Mouse (Mus musculus): ENCODE measurements around the gene Lzic. TPM values are rescaled to one million over a fixed set of nuclear protein-coding genes. Genes with fewer than 3 reads are reported as not detected.

The Lzic gene
- total and polyA plus RNA-seq, 3 experiments = 8.3 to 54.8 (median 21.7) TPM

DNA sequence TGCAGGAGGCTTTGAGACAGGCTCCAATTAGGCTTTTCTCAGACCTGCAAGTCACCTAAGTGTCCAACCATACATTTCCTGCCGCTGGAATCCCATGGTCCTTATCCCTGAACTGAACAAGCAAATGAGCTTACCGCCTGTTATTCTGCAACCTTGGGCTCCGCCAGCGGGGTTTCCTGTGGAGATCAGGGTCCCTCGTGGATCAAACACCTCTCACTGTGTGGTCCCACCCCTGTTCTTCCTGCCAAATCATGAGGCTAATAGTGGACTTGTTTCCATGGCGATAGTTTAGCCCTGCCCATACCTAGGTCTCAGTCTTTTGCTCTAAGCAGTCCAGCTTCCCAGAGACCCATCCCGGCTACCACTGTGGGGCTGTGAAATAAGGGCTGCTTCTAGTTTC, 41.3 kb downstream of the Lzic start:
- no peaks in the 10 kb centered on the region for H3K36me3 ChIP-seq (replicated peaks)
- H3K9me3 ChIP-seq (replicated peaks) = no peaks in the 10 kb centered on the region
- no peak for DNase-seq (ENCODE audit: low spot score)
- ATAC-seq (ENCODE audit: extremely low read depth, insufficient number of reproducible peaks, low FRiP score, poor library complexity, severe bottlenecking) = no peak
- H3K4me1 ChIP-seq (ENCODE audit: insufficient read depth, low read depth, low read length) = no peaks in the 10 kb centered on the region
- no peak for TF ChIP-seq GATA2 (IDR thresholded peaks at IDR 0.05; ENCODE audit: borderline replicate concordance, low read depth, low read length)
- H3K4me3 ChIP-seq (ENCODE audit: low read depth, low read length) = no peak overlapping the region
- peaks cover 22% of the 10 kb centered on the region for H3K27me3 ChIP-seq (ENCODE audit: insufficient read depth, low read length)

- Histone ChIP-seq H3K9me3 (replicated peaks) (no peaks in the 10 kb centered on the region), H3K4me1 (ENCODE audit: insufficient read depth, low read depth, low read length) (no peaks in the 10 kb centered on the region), H3K4me3 (ENCODE audit: low read depth, low read length) (no peak overlapping the region), H3K36me3 (replicated peaks) (no peaks in the 10 kb centered on the region), H3K27me3 (ENCODE audit: insufficient read depth, low read length) (peaks cover 16% of the 10 kb centered on the region)
- TF ChIP-seq TAL1 (conservative IDR thresholded peaks at IDR 0.05; ENCODE audit: low read depth, low read length) (no peak), GATA2 (IDR thresholded peaks at IDR 0.05; ENCODE audit: borderline replicate concordance, low read depth, low read length) (no peak), CTCF (IDR thresholded peaks at IDR 0.05; ENCODE audit: low read depth, low read length) (no peak)
- no peak for DNase-seq (ENCODE audit: low spot score)
- ATAC-seq (ENCODE audit: extremely low read depth, insufficient number of reproducible peaks, low FRiP score, poor library complexity, severe bottlenecking) = no peak
These were observed 42.8 kb downstream of the Lzic start for GRCm38 (mm10) chr4:149527621-149528354.

DNA sequence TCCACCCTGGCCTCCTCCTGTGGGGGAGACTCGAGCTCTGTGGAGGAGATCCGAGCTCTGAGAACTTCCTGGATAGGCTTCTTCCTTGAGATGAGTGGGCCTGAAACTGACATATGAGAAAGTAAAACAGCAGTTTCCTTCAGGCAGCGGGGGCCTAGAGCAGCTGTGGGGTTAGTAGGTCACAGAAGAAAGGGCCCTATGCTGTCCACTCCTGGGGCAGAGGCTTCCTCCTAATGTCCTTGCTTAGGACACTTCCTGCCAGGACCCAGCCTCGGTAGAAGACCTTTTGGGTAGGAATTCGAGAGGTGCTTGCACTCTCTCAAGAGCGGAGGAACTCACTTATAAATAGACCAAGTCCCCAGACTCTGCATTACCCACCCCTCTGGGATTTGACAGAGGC, 44.7 kb downstream of the Lzic start:
- Histone ChIP-seq H3K4me3 (ENCODE audit: low read depth, low read length) (no peak overlapping the region), H3K27me3 (ENCODE audit: insufficient read depth, low read length) (peaks cover 12% of the 10 kb centered on the region), H3K36me3 (replicated peaks) (no peaks in the 10 kb centered on the region), H3K4me1 (ENCODE audit: insufficient read depth, low read depth, low read length) (no peaks in the 10 kb centered on the region), H3K9me3 (replicated peaks) (no peaks in the 10 kb centered on the region)
- no peak for ATAC-seq (ENCODE audit: extremely low read depth, insufficient number of reproducible peaks, low FRiP score, poor library complexity, severe bottlenecking)
- no peak for TF ChIP-seq TAL1 (conservative IDR thresholded peaks at IDR 0.05; ENCODE audit: low read depth, low read length)
- DNase-seq (ENCODE audit: low spot score) = no peak

DNA sequence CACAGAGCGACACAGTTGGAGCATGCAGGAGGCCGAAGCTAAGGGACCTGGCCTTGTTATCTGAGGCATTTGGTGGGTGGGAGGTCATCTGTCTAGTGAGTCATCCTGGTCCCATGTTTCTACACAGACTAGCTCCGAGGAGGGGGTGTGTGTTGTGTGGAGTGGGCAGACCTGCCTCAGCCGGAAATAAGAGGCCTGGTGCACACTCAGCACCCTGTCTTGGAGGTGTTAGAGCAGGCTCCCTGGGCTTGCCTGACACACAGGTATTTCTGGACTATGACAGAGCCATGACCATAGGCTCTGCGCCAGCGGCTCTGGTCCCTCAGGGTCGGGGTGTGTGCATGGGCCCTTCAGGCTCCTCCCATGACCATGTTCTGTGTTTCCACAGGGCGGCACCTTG, 54.4 kb downstream of the Lzic start:
- H3K36me3 ChIP-seq (replicated peaks) = no peaks in the 10 kb centered on the region
- TF ChIP-seq CTCF (IDR thresholded peaks at IDR 0.05; ENCODE audit: low read depth, low read length) = no peak
- TF ChIP-seq POLR2AphosphoS5 (IDR thresholded peaks at IDR 0.05; ENCODE audit: insufficient replicate concordance, low read depth, low read length) = no peak
- no peak for TF ChIP-seq TAL1 (conservative IDR thresholded peaks at IDR 0.05; ENCODE audit: low read depth, low read length)
- TF ChIP-seq GATA1 (IDR thresholded peaks at IDR 0.05; ENCODE audit: borderline replicate concordance, low read length) = no peak
- TF ChIP-seq GATA2 (IDR thresholded peaks at IDR 0.05; ENCODE audit: borderline replicate concordance, low read depth, low read length) = no peak
- H3K27me3 ChIP-seq (ENCODE audit: insufficient read depth, low read length) = peaks cover 24% of the 10 kb centered on the region
- no peaks in the 10 kb centered on the region for H3K9me3 ChIP-seq (replicated peaks)
- H3K4me1 ChIP-seq (ENCODE audit: insufficient read depth, low read depth, low read length) = peaks cover 4% of the 10 kb centered on the region; the same call in 1 of the 2 replicates
- no peak overlapping the region for H3K4me3 ChIP-seq (ENCODE audit: low read depth, low read length)
- ATAC-seq (ENCODE audit: extremely low read depth, insufficient number of reproducible peaks, low FRiP score, poor library complexity, severe bottlenecking) = no peak
- no peak for DNase-seq (ENCODE audit: low spot score)

DNA sequence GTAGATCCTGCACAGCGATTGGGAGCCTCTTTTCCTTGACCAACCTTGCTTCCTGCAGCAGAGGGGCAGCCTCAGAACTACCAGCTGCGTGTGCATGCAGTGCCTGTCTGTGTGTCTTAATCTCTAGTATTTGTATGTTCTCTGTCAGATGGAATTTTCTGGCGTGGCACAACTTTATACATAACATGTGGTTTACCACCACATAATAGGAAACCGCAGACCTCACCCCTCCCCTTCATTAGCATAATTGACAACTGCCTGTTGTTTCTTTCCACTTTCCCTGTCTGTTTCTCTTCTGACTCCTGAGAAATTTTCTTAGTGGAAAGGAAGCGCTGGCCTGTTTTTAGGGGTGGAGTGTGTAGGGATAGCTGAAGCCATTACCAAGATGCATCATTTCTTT, 56.9 kb downstream of the Lzic start:
- H3K27me3 ChIP-seq (ENCODE audit: insufficient read depth, low read length) = peaks cover 17% of the 10 kb centered on the region

DNA sequence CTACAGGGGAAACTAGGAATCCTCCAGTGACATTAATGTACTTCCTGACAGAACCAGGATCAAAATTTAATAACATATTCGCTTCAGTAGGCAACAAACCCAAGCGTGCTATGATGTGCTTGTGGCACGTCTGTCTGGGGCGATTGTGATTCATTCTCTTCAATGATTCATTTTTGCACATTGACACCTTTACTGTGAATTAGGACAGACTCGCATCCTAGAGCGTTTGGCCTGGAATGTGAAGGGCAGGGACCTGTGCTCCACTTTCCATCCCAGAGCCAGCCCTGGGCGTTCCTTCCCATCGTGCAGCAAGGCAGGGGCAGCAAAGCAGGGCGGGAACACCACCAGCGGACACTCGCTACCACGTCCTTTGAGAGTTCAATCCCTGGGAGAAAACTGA, 57.4 kb downstream of the Lzic start:
- peaks cover 12% of the 10 kb centered on the region for H3K27me3 ChIP-seq (ENCODE audit: insufficient read depth, low read length)
- H3K9me3 ChIP-seq (replicated peaks) = no peaks in the 10 kb centered on the region
- no peak overlapping the region for H3K4me3 ChIP-seq (ENCODE audit: low read depth, low read length)
- DNase-seq (ENCODE audit: low spot score) (no peak), ATAC-seq (ENCODE audit: extremely low read depth, insufficient number of reproducible peaks, low FRiP score, poor library complexity, severe bottlenecking) (no peak)
- TF ChIP-seq TAL1 (conservative IDR thresholded peaks at IDR 0.05; ENCODE audit: low read depth, low read length) (no peak), CTCF (IDR thresholded peaks at IDR 0.05; ENCODE audit: low read depth, low read length) (no peak), POLR2AphosphoS5 (IDR thresholded peaks at IDR 0.05; ENCODE audit: insufficient replicate concordance, low read depth, low read length) (no peak), GATA2 (IDR thresholded peaks at IDR 0.05; ENCODE audit: borderline replicate concordance, low read depth, low read length) (no peak), GATA1 (IDR thresholded peaks at IDR 0.05; ENCODE audit: borderline replicate concordance, low read length) (no peak)
- H3K4me1 ChIP-seq (ENCODE audit: insufficient read depth, low read depth, low read length) = peaks cover 4% of the 10 kb centered on the region; the same call in 1 of the 2 replicates
- H3K36me3 ChIP-seq (replicated peaks) = no peaks in the 10 kb centered on the region

More for the DNA sequence above, 56.9 kb downstream of the Lzic start:
- Histone ChIP-seq H3K4me1 (ENCODE audit: insufficient read depth, low read depth, low read length) (peaks cover 4% of the 10 kb centered on the region; the same call in 1 of the 2 replicates), H3K4me3 (ENCODE audit: low read depth, low read length) (no peak overlapping the region), H3K36me3 (replicated peaks) (no peaks in the 10 kb centered on the region), H3K9me3 (replicated peaks) (no peaks in the 10 kb centered on the region)
- no peak for DNase-seq (ENCODE audit: low spot score)
- TF ChIP-seq CTCF (IDR thresholded peaks at IDR 0.05; ENCODE audit: low read depth, low read length) (no peak), GATA1 (IDR thresholded peaks at IDR 0.05; ENCODE audit: borderline replicate concordance, low read length) (no peak), POLR2AphosphoS5 (IDR thresholded peaks at IDR 0.05; ENCODE audit: insufficient replicate concordance, low read depth, low read length) (no peak)
- ATAC-seq (ENCODE audit: extremely low read depth, insufficient number of reproducible peaks, low FRiP score, poor library complexity, severe bottlenecking) = no peak

DNA sequence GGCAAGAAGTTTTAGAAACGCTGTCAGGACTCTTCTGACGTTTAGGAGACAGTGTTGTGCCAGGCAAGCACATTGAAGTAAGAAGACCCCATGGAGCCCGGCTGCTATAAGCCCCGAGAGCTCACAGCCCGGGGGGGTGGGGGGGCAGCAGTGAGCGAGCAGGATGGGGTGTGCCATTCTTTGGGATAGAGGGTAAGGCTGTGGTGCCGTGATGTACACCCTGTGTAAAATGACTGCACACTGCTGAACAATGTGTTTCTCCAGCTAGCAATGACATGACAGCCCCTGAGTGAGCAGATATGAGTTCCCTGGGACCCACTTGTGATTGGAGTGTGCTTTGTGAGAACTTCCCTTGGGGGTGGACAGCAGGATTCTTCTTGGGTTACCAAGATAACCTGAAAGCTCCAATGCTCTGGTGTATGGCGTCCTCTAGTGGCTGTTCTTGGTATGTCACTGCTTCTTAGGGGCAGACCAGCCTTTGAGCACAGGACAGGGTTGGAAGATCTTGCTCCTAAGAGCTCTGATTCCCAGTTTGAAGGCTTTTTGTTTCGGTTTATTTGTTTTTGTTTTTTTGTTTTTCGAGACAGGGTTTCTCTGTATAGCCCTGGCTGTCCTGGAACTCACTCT, 58.0 kb downstream of the Lzic start:
- Histone ChIP-seq H3K9me3 (replicated peaks) (no peaks in the 10 kb centered on the region), H3K27me3 (ENCODE audit: insufficient read depth, low read length) (peaks cover 7% of the 10 kb centered on the region; the same call in 1 of the 2 replicates), H3K36me3 (replicated peaks) (no peaks in the 10 kb centered on the region), H3K4me1 (ENCODE audit: insufficient read depth, low read depth, low read length) (peaks cover 4% of the 10 kb centered on the region; the same call in 1 of the 2 replicates), H3K4me3 (ENCODE audit: low read depth, low read length) (no peak overlapping the region)
- DNase-seq (ENCODE audit: low spot score) (no peak), ATAC-seq (ENCODE audit: extremely low read depth, insufficient number of reproducible peaks, low FRiP score, poor library complexity, severe bottlenecking) (no peak)
- TF ChIP-seq GATA2 (IDR thresholded peaks at IDR 0.05; ENCODE audit: borderline replicate concordance, low read depth, low read length) = no peak
- peak; percentile 69 for TF ChIP-seq CTCF (IDR thresholded peaks at IDR 0.05; ENCODE audit: low read depth, low read length)
